25 mouse cellular contexts compared by ENCODE assay signal in the genomic region with DNA sequence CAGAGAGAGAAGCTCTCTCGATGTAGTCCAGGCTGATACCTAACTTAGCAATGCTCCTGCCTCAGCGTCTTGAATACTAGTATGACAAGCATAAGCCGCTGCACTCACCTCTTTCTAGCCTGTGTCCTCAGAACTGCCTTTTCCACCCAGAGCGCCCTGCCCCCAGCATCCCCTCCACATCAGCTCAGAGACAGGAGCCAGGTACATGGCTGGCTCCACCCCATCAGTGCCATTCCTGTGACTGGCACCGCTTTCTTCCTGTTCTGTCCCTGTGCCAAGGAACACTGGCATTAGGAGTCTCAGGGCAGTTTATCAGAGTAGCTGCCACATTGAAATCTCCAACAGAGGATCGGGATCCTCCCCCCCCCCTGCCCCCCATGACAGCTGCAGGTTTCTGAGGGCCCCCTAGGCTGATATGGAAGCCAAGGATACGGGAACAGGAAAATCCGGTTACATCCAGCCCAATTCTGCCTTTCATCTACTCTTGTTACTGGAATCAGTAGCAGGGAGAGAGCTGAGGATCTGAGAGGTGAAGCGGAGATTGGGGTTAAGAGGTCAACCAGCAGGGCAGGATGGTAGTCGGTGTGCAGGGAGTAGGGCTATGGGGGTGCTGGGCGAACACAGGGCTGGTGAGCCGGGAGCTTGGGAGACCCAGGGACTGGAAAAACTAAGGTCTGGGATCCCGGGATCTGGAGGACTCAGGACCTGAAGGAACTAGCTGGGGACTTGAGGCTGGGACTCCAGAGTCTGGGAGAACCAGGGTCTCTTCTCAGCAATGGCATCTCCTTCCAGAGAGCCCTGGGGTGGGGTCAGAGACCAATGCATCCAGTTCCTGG. TPM values are rescaled to one million over a fixed set of nuclear protein-coding genes. Genes with fewer than 3 reads are reported as not detected.
DNase-seq lines count a peak whose midpoint lies in the region; ATAC-seq lines count a peak whose summit lies in the region.
"Had no signal": no experiment of that assay in that cellular context is flagged by ENCODE, and none has a peak within 500 bp of the region (broad histone marks: within the 10 kb centered on the region; RNA-seq: fewer than 3 reads in every experiment).

No protein-coding gene starts in this region.

- no peak overlapping the region for H3K4me3 ChIP-seq in lung, embryonic 16.5 days (ENCODE audit: low read length)
- H3K4me3 ChIP-seq in intestine, embryonic 16.5 days (ENCODE audit: low read length), result peak overlapping the region; percentile 30
- H3K4me3 ChIP-seq in stomach, embryonic 16.5 days (replicated peaks; ENCODE audit: low read length), result peak overlapping the region; percentile 34
- H3K4me3 ChIP-seq in midbrain, embryonic 16.5 days (ENCODE audit: low read depth, low read length), result no peak overlapping the region
- H3K4me3 ChIP-seq: forebrain, embryonic 12.5 days; hindbrain, embryonic 15.5 days; left cerebral cortex, adult 2 months; liver, embryonic 13.5 days had no signal

- H3K9ac ChIP-seq in lung, embryonic 16.5 days (ENCODE audit: low read length), result peak overlapping the region; percentile 24; the same call in 1 of the 2 replicates
- H3K9ac ChIP-seq in intestine, embryonic 16.5 days (ENCODE audit: low read depth, low read length), result peak overlapping the region; percentile 21; the same call in 1 of the 2 replicates
- peak overlapping the region; percentile 62 for H3K9ac ChIP-seq in stomach, embryonic 16.5 days (ENCODE audit: low read length)
- no peak overlapping the region for H3K9ac ChIP-seq in midbrain, embryonic 16.5 days (ENCODE audit: low read depth, low read length)
- H3K9ac ChIP-seq: forebrain, embryonic 12.5 days; hindbrain, embryonic 15.5 days; liver, embryonic 13.5 days had no signal

- WGBS in lung, embryonic 16.5 days, result 32% methylated on average over 13 of the region's 13 CpGs
- 41% methylated on average over 13 of the region's 13 CpGs for WGBS in intestine, embryonic 16.5 days
- WGBS in stomach, embryonic 16.5 days, result 40% methylated on average over 13 of the region's 13 CpGs
- 66% methylated on average over 13 of the region's 13 CpGs for WGBS in midbrain, embryonic 16.5 days

- no peaks in the 10 kb centered on the region for H3K36me3 ChIP-seq in lung, embryonic 16.5 days (ENCODE audit: control insufficient read depth, insufficient read depth, low read length)
- no peaks in the 10 kb centered on the region for H3K36me3 ChIP-seq in intestine, embryonic 16.5 days (ENCODE audit: control insufficient read depth, insufficient read depth, low read length)
- H3K36me3 ChIP-seq in stomach, embryonic 16.5 days (ENCODE audit: control insufficient read depth, insufficient read depth, low read length), result no peaks in the 10 kb centered on the region
- no peaks in the 10 kb centered on the region for H3K36me3 ChIP-seq in midbrain, embryonic 16.5 days (ENCODE audit: control insufficient read depth, insufficient read depth, low read length)
- H3K36me3 ChIP-seq: forebrain, embryonic 12.5 days; hindbrain, embryonic 15.5 days; liver, embryonic 13.5 days had no signal

- H3K27ac ChIP-seq in lung, embryonic 16.5 days (ENCODE audit: low read length), result no peak overlapping the region
- 0 out of 2 replicates have a peak overlapping the region, but pooled peaks have one; percentile 15 for H3K27ac ChIP-seq in intestine, embryonic 16.5 days (ENCODE audit: low read length)
- peak overlapping the region; percentile 81 for H3K27ac ChIP-seq in stomach, embryonic 16.5 days (ENCODE audit: low read length)
- no peak overlapping the region for H3K27ac ChIP-seq in midbrain, embryonic 16.5 days (ENCODE audit: low read length)
- H3K27ac ChIP-seq: forebrain, embryonic 12.5 days; hindbrain, embryonic 15.5 days; left cerebral cortex, adult 2 months; liver, embryonic 13.5 days had no signal

- H3K4me1 ChIP-seq in lung, embryonic 16.5 days (replicated peaks; ENCODE audit: control insufficient read depth, insufficient read depth, low read length), result peaks cover 9% of the 10 kb centered on the region
- peaks cover 4% of the 10 kb centered on the region; the same call in 1 of the 2 replicates for H3K4me1 ChIP-seq in intestine, embryonic 16.5 days (ENCODE audit: control insufficient read depth, insufficient read depth, low read length)
- H3K4me1 ChIP-seq in stomach, embryonic 16.5 days (ENCODE audit: control insufficient read depth, insufficient read depth, low read length), result peaks cover 21% of the 10 kb centered on the region
- no peaks in the 10 kb centered on the region for H3K4me1 ChIP-seq in midbrain, embryonic 16.5 days (ENCODE audit: control insufficient read depth, insufficient read depth, low read length)
- H3K4me1 ChIP-seq: forebrain, embryonic 12.5 days; hindbrain, embryonic 15.5 days had no signal

- DNase-seq in embryo, embryonic 10.5 days (ENCODE audit: low spot score), result peak; percentile 37
- DNase-seq in embryo, embryonic 11 days, result no peak
- DNase-seq in lung, adult 18-20 months, result no peak
- DNase-seq in cerebellum, postnatal 10 days, result no peak
- DNase-seq: adrenal gland, postnatal 36 days; cerebellum, adult 11-12 months; cerebellum, postnatal 25 days; gastrocnemius, postnatal 10 days; heart, adult 18-20 months; heart, postnatal 36 days; kidney, adult 2 months; kidney, postnatal 36 days; layer of hippocampus, adult 9-11 months; liver, embryonic 13.5 days; right cerebral cortex, postnatal 14 days; thymus, postnatal 4 days had no signal

- 0 out of 2 replicates have a peak overlapping the region, but pooled peaks have one; percentile 0 for H3K4me2 ChIP-seq in lung, embryonic 16.5 days (ENCODE audit: low read depth, low read length)
- peak overlapping the region; percentile 25 for H3K4me2 ChIP-seq in intestine, embryonic 16.5 days (ENCODE audit: low read depth, low read length)
- H3K4me2 ChIP-seq in stomach, embryonic 16.5 days (ENCODE audit: low read depth, low read length), result peak overlapping the region; percentile 37
- no peak overlapping the region for H3K4me2 ChIP-seq in midbrain, embryonic 16.5 days (ENCODE audit: low read length)
- H3K4me2 ChIP-seq: forebrain, embryonic 12.5 days; hindbrain, embryonic 15.5 days; liver, embryonic 13.5 days had no signal

- no peaks in the 10 kb centered on the region for H3K27me3 ChIP-seq in lung, embryonic 16.5 days (ENCODE audit: control insufficient read depth, insufficient read depth, low read depth, low read length)
- no peaks in the 10 kb centered on the region for H3K27me3 ChIP-seq in intestine, embryonic 16.5 days (replicated peaks; ENCODE audit: control insufficient read depth, insufficient read depth, low read length)
- H3K27me3 ChIP-seq in stomach, embryonic 16.5 days (ENCODE audit: control insufficient read depth, insufficient read depth, low read length), result no peaks in the 10 kb centered on the region
- H3K27me3 ChIP-seq in midbrain, embryonic 16.5 days (ENCODE audit: control insufficient read depth, insufficient read depth, low read depth, low read length), result no peaks in the 10 kb centered on the region
- H3K27me3 ChIP-seq: hindbrain, embryonic 15.5 days had no signal

- no peaks in the 10 kb centered on the region for H3K9me3 ChIP-seq in lung, embryonic 16.5 days (ENCODE audit: control insufficient read depth, low read length)
- no peaks in the 10 kb centered on the region for H3K9me3 ChIP-seq in intestine, embryonic 16.5 days (ENCODE audit: control insufficient read depth, low read length)
- H3K9me3 ChIP-seq in stomach, embryonic 16.5 days (replicated peaks; ENCODE audit: control insufficient read depth, low read length), result no peaks in the 10 kb centered on the region
- no peaks in the 10 kb centered on the region for H3K9me3 ChIP-seq in midbrain, embryonic 16.5 days (replicated peaks; ENCODE audit: control insufficient read depth, low read length, poor library complexity, severe bottlenecking)
- H3K9me3 ChIP-seq: forebrain, embryonic 12.5 days; hindbrain, embryonic 15.5 days had no signal

- ATAC-seq in lung, embryonic 16.5 days (ENCODE audit: low read depth), result peak; percentile 66; the same call in 1 of the 2 replicates
- peak; percentile 53; the same call in 1 of the 2 replicates for ATAC-seq in intestine, embryonic 16.5 days
- no peak for ATAC-seq in stomach, embryonic 16.5 days (ENCODE audit: insufficient read depth, low FRiP score)
- ATAC-seq in midbrain, embryonic 16.5 days, result no peak

RNA-seq across cellular contexts. Expression of a gene that starts 0.7 kb away (rescaled TPM):
- polyA plus RNA-seq in lung, embryonic 16.5 days (2015; fragmentation: Nextera tagmentation; extraction: Ambion mirVana), result 0.60 and 0.70 TPM in 2 replicates
- 18.4 and 21.7 TPM in 2 replicates for polyA plus RNA-seq in intestine, embryonic 16.5 days (2015; fragmentation: Nextera tagmentation; extraction: Ambion mirVana)
- 13.8 and 18.8 TPM in 2 replicates for polyA plus RNA-seq in stomach, embryonic 16.5 days (2015; fragmentation: Nextera tagmentation; extraction: Ambion mirVana)
- 0.16 TPM in 2 replicates for polyA plus RNA-seq in midbrain, embryonic 16.5 days (2015; fragmentation: Nextera tagmentation; extraction: Ambion mirVana)
- polyA plus RNA-seq: kidney, adult 2 months; spleen, adult 2 months had no signal

RNA-seq across cellular contexts. Expression of a gene that starts 18.3 kb away (rescaled TPM):
- 0.95 and 1.8 TPM in 2 replicates for polyA plus RNA-seq in lung, embryonic 16.5 days (2015; fragmentation: Nextera tagmentation; extraction: Ambion mirVana)
- 0.34 and 0.53 TPM in 2 replicates for polyA plus RNA-seq in intestine, embryonic 16.5 days (2015; fragmentation: Nextera tagmentation; extraction: Ambion mirVana)
- 0.55 and 1.2 TPM in 2 replicates for polyA plus RNA-seq in stomach, embryonic 16.5 days (2015; fragmentation: Nextera tagmentation; extraction: Ambion mirVana)
- polyA plus RNA-seq in midbrain, embryonic 16.5 days (2015; fragmentation: Nextera tagmentation; extraction: Ambion mirVana), result 0.23 and 0.71 TPM in 2 replicates
- polyA plus RNA-seq: heart, embryonic 14.5 days; liver, embryonic 13.5 days had no signal

RNA-seq across cellular contexts. Expression of a gene that starts 25.7 kb away (rescaled TPM):
- 10.6 and 11.5 TPM in 2 replicates for polyA plus RNA-seq in lung, embryonic 16.5 days (2015; fragmentation: Nextera tagmentation; extraction: Ambion mirVana)
- polyA plus RNA-seq in intestine, embryonic 16.5 days (2015; fragmentation: Nextera tagmentation; extraction: Ambion mirVana), result 5.0 and 6.3 TPM in 2 replicates
- 10.9 and 14.2 TPM in 2 replicates for polyA plus RNA-seq in stomach, embryonic 16.5 days (2015; fragmentation: Nextera tagmentation; extraction: Ambion mirVana)
- 3.4 and 4.6 TPM in 2 replicates for polyA plus RNA-seq in midbrain, embryonic 16.5 days (2015; fragmentation: Nextera tagmentation; extraction: Ambion mirVana)

RNA-seq across cellular contexts. Expression of a gene that starts 28.7 kb away (rescaled TPM):
- 0.74 and 0.84 TPM in 2 replicates for polyA plus RNA-seq in lung, embryonic 16.5 days (2015; fragmentation: Nextera tagmentation; extraction: Ambion mirVana)
- 1.9 and 2.7 TPM in 2 replicates for polyA plus RNA-seq in intestine, embryonic 16.5 days (2015; fragmentation: Nextera tagmentation; extraction: Ambion mirVana)
- 2.9 and 3.4 TPM in 2 replicates for polyA plus RNA-seq in stomach, embryonic 16.5 days (2015; fragmentation: Nextera tagmentation; extraction: Ambion mirVana)
- polyA plus RNA-seq in midbrain, embryonic 16.5 days (2015; fragmentation: Nextera tagmentation; extraction: Ambion mirVana), result 0.24 and 0.28 TPM in 2 replicates
- polyA plus RNA-seq: liver, embryonic 13.5 days had no signal

RNA-seq across cellular contexts. Expression of a gene that starts 34.1 kb away (rescaled TPM):
- 2.3 and 3.3 TPM in 2 replicates for polyA plus RNA-seq in lung, embryonic 16.5 days (2015; fragmentation: Nextera tagmentation; extraction: Ambion mirVana)
- 4.1 and 5.3 TPM in 2 replicates for polyA plus RNA-seq in intestine, embryonic 16.5 days (2015; fragmentation: Nextera tagmentation; extraction: Ambion mirVana)
- 8.4 and 9.8 TPM in 2 replicates for polyA plus RNA-seq in stomach, embryonic 16.5 days (2015; fragmentation: Nextera tagmentation; extraction: Ambion mirVana)
- polyA plus RNA-seq in midbrain, embryonic 16.5 days (2015; fragmentation: Nextera tagmentation; extraction: Ambion mirVana), result 71.6 and 89.9 TPM in 2 replicates

Comparison
In these comparisons a context has a peak if more than half of its experiments do, and no peak if none do; other contexts are left out.
1. ATAC-seq: peak in lung, embryonic 16.5 days (single experiment) and intestine, embryonic 16.5 days (single experiment); none in stomach, embryonic 16.5 days (single experiment) and midbrain, embryonic 16.5 days (single experiment).
2. H3K27ac ChIP-seq: peak in intestine, embryonic 16.5 days (single experiment) and stomach, embryonic 16.5 days (single experiment); none in lung, embryonic 16.5 days (single experiment) and midbrain, embryonic 16.5 days (single experiment).
3. H3K4me3 ChIP-seq: peak in intestine, embryonic 16.5 days (single experiment) and stomach, embryonic 16.5 days (single experiment); none in lung, embryonic 16.5 days (single experiment) and midbrain, embryonic 16.5 days (single experiment).